Mouse (Mus musculus) myocyte (in vitro differentiated cells): Measurements from ENCODE around the gene Sucla2. TPM values are rescaled to one million over a fixed set of nuclear protein-coding genes. Genes with fewer than 3 reads are reported as not detected.

Experiments used
- H3K27me3 ChIP-seq: one replicate; pipeline ENCODE4 v1.6.1; 2011; ENCODE audit not compliant: control insufficient read depth, insufficient read depth, insufficient read length
- H3K36me3 ChIP-seq: one replicate; pipeline ENCODE4 v1.6.1; 2011; ENCODE audit not compliant: control insufficient read depth, insufficient read depth
- H3K4me2 ChIP-seq: one replicate; pipeline ENCODE4 v1.6.1; 2011; ENCODE audit warnings: low read depth, control low read depth
- H3K4me3 ChIP-seq: one replicate; pipeline ENCODE4 v1.5.1; 2011; ENCODE audit warnings: mild to moderate bottlenecking, control low read depth, moderate library complexity
- H3K79me2 ChIP-seq: one replicate; pipeline ENCODE4 v1.6.1; 2011; ENCODE audit not compliant: control insufficient read depth, insufficient read depth
- H3ac ChIP-seq: one replicate; pipeline ENCODE4 v1.6.1; 2011; ENCODE audit not compliant: control insufficient read depth, insufficient read length
- CEBPB ChIP-seq: IDR thresholded peaks from 2 replicates; pipeline ENCODE4 v1.6.1; 2011; ENCODE audit warnings: mild to moderate bottlenecking, moderate library complexity; ENCODE audit not compliant: poor library complexity, insufficient read depth, severe bottlenecking
- E2F4 ChIP-seq: IDR thresholded peaks from one replicate; pipeline ENCODE4 v1.6.1; 2011; ENCODE audit warnings: mild to moderate bottlenecking, control low read depth, moderate library complexity; ENCODE audit not compliant: insufficient read depth
- MAX ChIP-seq: IDR thresholded peaks from one replicate; pipeline ENCODE4 v1.6.1; 2011; ENCODE audit warnings: low read depth, mild to moderate bottlenecking, control low read depth
- MYOD1 ChIP-seq, 3 experiments: IDR thresholded peaks; one replicate each; pipeline ENCODE4 v1.6.1; 2011; ENCODE audit warnings: control low read depth in 2 of 3, low read depth in 2 of 3, mild to moderate bottlenecking in 2 of 3, moderate library complexity in 1 of 3; ENCODE audit not compliant: insufficient read length in 2 of 3, control insufficient read depth in 1 of 3
- MYOG ChIP-seq, 3 experiments: IDR thresholded peaks; one replicate each; pipeline ENCODE4 v1.6.1; 2011; ENCODE audit warnings: control low read depth in 2 of 3, low read depth in 2 of 3, mild to moderate bottlenecking in 2 of 3; ENCODE audit not compliant: insufficient read length in 2 of 3, control insufficient read depth in 1 of 3, insufficient read depth in 1 of 3
- POLR2A ChIP-seq: IDR thresholded peaks from one replicate; pipeline ENCODE4 v1.6.1; 2011; ENCODE audit warnings: low read depth, mild to moderate bottlenecking, control low read depth, moderate library complexity; ENCODE audit not compliant: insufficient read length
- POLR2AphosphoS2 ChIP-seq: IDR thresholded peaks from one replicate; pipeline ENCODE4 v1.6.1; 2011; ENCODE audit warnings: low read depth, control low read depth; ENCODE audit not compliant: insufficient read length
- REST ChIP-seq: IDR thresholded peaks from one replicate; pipeline ENCODE4 v1.6.1; 2011; ENCODE audit warnings: mild to moderate bottlenecking, control low read depth, moderate library complexity; ENCODE audit not compliant: insufficient read depth, insufficient read length
- SRF ChIP-seq: IDR thresholded peaks from one replicate; pipeline ENCODE4 v1.6.1; 2011; ENCODE audit warnings: low read depth; ENCODE audit not compliant: control insufficient read depth, insufficient read length
- TCF12 ChIP-seq: IDR thresholded peaks from one replicate; pipeline ENCODE4 v1.6.1; 2011; ENCODE audit warnings: mild to moderate bottlenecking, control low read depth; ENCODE audit not compliant: poor library complexity, insufficient read depth, severe bottlenecking
- TCF3 ChIP-seq: IDR thresholded peaks from one replicate; pipeline ENCODE4 v1.6.1; 2011; ENCODE audit warnings: low read depth, control low read depth; ENCODE audit not compliant: insufficient read length
- USF1 ChIP-seq: IDR thresholded peaks from one replicate; pipeline ENCODE4 v1.6.1; 2011; ENCODE audit warnings: low read depth, mild to moderate bottlenecking, control low read depth, moderate library complexity
- polyA plus RNA-seq: library from polyadenylated mRNA; unstranded; fragments of >200 nt; fragmentation: generic; extraction: Trizol; gene quantifications from one replicate; pipeline ENCODE4 v1.2.1, GENCODE M21; 2012; ENCODE audit warnings: missing spikeins

Sucla2 gene
- polyA plus RNA-seq, 1 experiment: 59.5 TPM

- Histone ChIP-seq H3K4me3 (no peak overlapping the region), H3K79me2 (no peaks in the 10 kb centered on the region), H3K4me2 (no peak overlapping the region), H3ac (no peak overlapping the region), H3K27me3 (no peaks in the 10 kb centered on the region), H3K36me3 (no peaks in the 10 kb centered on the region)
- no peak for TF ChIP-seq SRF
- no peak for TF ChIP-seq POLR2AphosphoS2
- no peak for TF ChIP-seq USF1
- no peak for TF ChIP-seq CEBPB
- TF ChIP-seq MAX: no peak
- no peak for TF ChIP-seq TCF3
- no peak for TF ChIP-seq TCF12
- no peak for TF ChIP-seq POLR2A
- no peak for TF ChIP-seq E2F4
- TF ChIP-seq MYOD1 (IDR thresholded peaks at IDR 0.05; ENCODE audit: control insufficient read depth in 1 of 3, insufficient read length in 2 of 3, low read depth in 2 of 3): no peak
- TF ChIP-seq MYOG (IDR thresholded peaks at IDR 0.05; ENCODE audit: control insufficient read depth in 1 of 3, insufficient read depth in 1 of 3, insufficient read length in 2 of 3, low read depth in 2 of 3): no peak
- TF ChIP-seq REST: no peak
These were observed 106.4 kb downstream of the Sucla2 start for GRCm38 (mm10) chr14:73631511-73631910.

- Histone ChIP-seq H3K4me2 (no peak overlapping the region), H3K79me2 (no peaks in the 10 kb centered on the region), H3K36me3 (no peaks in the 10 kb centered on the region), H3ac (no peak overlapping the region), H3K4me3 (no peak overlapping the region), H3K27me3 (no peaks in the 10 kb centered on the region)
- no peak for TF ChIP-seq TCF12
- TF ChIP-seq TCF3: no peak
- TF ChIP-seq MAX: no peak
- no peak for TF ChIP-seq POLR2A
- no peak for TF ChIP-seq E2F4
- TF ChIP-seq CEBPB: no peak
- no peak for TF ChIP-seq REST
- TF ChIP-seq POLR2AphosphoS2: no peak
- TF ChIP-seq MYOG (IDR thresholded peaks at IDR 0.05; ENCODE audit: control insufficient read depth in 1 of 3, insufficient read depth in 1 of 3, insufficient read length in 2 of 3, low read depth in 2 of 3): no peak
- no peak for TF ChIP-seq USF1
- TF ChIP-seq SRF: no peak
- no peak for TF ChIP-seq MYOD1 (IDR thresholded peaks at IDR 0.05; ENCODE audit: control insufficient read depth in 1 of 3, insufficient read length in 2 of 3, low read depth in 2 of 3)
These were observed 107.6 kb downstream of the Sucla2 start for GRCm38 (mm10) chr14:73632648-73633263.

GRCm38 (mm10) chr14:73634356-73634755 lies 109.2 kb downstream of the Sucla2 start:
- no peak overlapping the region for H3K4me2 ChIP-seq
- no peak overlapping the region for H3K4me3 ChIP-seq
- no peaks in the 10 kb centered on the region for H3K27me3 ChIP-seq
- no peak for TF ChIP-seq TCF12
- no peak for TF ChIP-seq MYOG (IDR thresholded peaks at IDR 0.05; ENCODE audit: control insufficient read depth in 1 of 3, insufficient read depth in 1 of 3, insufficient read length in 2 of 3, low read depth in 2 of 3)
- TF ChIP-seq MAX: no peak
- no peak for TF ChIP-seq CEBPB
- TF ChIP-seq TCF3: no peak
- no peak for TF ChIP-seq REST
- TF ChIP-seq POLR2A: no peak
- no peak for TF ChIP-seq POLR2AphosphoS2
- TF ChIP-seq USF1: no peak
- no peak for TF ChIP-seq E2F4
- TF ChIP-seq SRF: no peak
- no peak for TF ChIP-seq MYOD1 (IDR thresholded peaks at IDR 0.05; ENCODE audit: control insufficient read depth in 1 of 3, insufficient read length in 2 of 3, low read depth in 2 of 3)
- no peak overlapping the region for H3ac ChIP-seq
- H3K36me3 ChIP-seq: no peaks in the 10 kb centered on the region
- H3K79me2 ChIP-seq: no peaks in the 10 kb centered on the region

- Histone ChIP-seq H3ac (no peak overlapping the region), H3K4me3 (no peak overlapping the region), H3K27me3 (no peaks in the 10 kb centered on the region), H3K36me3 (no peaks in the 10 kb centered on the region), H3K4me2 (no peak overlapping the region), H3K79me2 (no peaks in the 10 kb centered on the region)
- TF ChIP-seq TCF12 (no peak), MYOG (IDR thresholded peaks at IDR 0.05; ENCODE audit: control insufficient read depth in 1 of 3, insufficient read depth in 1 of 3, insufficient read length in 2 of 3, low read depth in 2 of 3) (no peak), REST (no peak), SRF (no peak), POLR2AphosphoS2 (no peak), TCF3 (no peak), USF1 (no peak), MYOD1 (IDR thresholded peaks at IDR 0.05; ENCODE audit: control insufficient read depth in 1 of 3, insufficient read length in 2 of 3, low read depth in 2 of 3) (no peak), POLR2A (no peak), CEBPB (no peak), MAX (no peak), E2F4 (no peak)
These were observed 112.3 kb downstream of the Sucla2 start for GRCm38 (mm10) chr14:73637460-73637859.

Other genes with a start within 250 kb of the Sucla2 start
- gene Rb1, start 199.5 kb upstream of the Sucla2 start, polyA plus RNA-seq: 14.2 TPM
- gene Itm2b, start 140.0 kb upstream of the Sucla2 start, polyA plus RNA-seq: 530 TPM
- gene Med4, start 15.3 kb upstream of the Sucla2 start, polyA plus RNA-seq: 18.9 TPM
- 2.0 TPM for gene Nudt15, start 22.9 kb downstream of the Sucla2 start, polyA plus RNA-seq
- gene Gm21750, start 135.9 kb downstream of the Sucla2 start, polyA plus RNA-seq: not detected